Mouse (Mus musculus): ENCODE measurements around the gene Actl7b.

The Actl7b gene

DNA sequence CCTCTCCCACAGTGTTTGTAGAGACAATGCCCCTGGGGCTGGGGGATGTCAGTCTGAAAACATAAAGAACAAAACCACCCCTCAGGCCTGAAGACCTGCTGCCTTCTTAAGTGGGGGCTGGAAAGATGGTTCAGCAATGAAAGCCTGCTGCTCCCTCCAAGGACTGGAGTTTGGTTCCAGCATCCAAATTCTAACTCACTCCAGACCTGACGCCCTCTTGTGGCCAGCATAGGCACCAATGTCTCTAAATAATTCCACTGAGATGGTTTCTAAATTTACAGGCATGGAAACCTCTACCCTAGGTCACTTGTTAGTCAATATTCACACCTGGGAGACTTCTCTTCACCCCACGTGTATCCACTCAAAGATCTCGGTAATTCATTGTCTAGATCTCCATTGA is 19.8 kb downstream of the Actl7b start:
- no peak for TF ChIP-seq GATA4 (IDR thresholded peaks at IDR 0.05; ENCODE audit: insufficient replicate concordance, low read length)

DNA sequence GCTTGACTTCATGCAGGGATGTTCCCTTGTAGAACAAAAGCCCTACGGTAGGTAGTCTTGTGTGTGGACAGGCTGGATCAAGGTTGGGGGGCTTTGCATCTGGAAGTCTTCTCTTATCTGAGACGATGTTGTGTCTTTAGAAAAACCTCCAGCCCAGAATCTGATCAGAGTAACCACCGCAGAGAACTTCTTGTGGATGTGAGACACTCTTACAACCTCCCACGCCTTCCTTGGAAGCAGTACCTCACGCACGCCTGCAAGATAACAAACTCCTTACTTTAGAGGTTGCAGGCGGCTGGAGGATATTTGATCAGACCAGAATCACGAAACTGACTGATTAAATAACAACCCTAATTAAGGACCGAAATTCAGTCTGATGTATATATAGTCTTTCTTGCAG is 20.8 kb downstream of the Actl7b start:
- no peak for TF ChIP-seq GATA4 (IDR thresholded peaks at IDR 0.05; ENCODE audit: insufficient replicate concordance, low read length)

DNA sequence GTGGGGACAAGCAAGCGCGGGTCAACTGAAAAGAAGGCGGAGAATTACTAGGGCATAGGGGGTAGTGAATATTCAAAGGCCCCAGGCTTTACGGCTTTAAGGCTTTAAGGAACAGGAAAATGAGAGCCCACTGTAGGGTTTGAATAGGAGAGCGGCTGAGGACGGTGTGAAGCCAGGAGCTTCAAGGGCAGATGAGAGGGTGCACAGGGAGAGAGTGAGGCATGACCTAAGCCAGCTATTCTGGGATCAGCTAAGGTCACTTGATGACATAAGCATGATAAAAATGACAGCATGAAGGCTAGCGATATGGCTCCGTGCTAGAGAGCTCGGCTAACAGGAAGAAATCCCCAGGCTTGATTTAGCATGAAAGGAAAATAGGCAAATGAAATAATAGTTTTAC is 21.8 kb downstream of the Actl7b start:
- no peak for TF ChIP-seq GATA4 (IDR thresholded peaks at IDR 0.05; ENCODE audit: insufficient replicate concordance, low read length)

DNA sequence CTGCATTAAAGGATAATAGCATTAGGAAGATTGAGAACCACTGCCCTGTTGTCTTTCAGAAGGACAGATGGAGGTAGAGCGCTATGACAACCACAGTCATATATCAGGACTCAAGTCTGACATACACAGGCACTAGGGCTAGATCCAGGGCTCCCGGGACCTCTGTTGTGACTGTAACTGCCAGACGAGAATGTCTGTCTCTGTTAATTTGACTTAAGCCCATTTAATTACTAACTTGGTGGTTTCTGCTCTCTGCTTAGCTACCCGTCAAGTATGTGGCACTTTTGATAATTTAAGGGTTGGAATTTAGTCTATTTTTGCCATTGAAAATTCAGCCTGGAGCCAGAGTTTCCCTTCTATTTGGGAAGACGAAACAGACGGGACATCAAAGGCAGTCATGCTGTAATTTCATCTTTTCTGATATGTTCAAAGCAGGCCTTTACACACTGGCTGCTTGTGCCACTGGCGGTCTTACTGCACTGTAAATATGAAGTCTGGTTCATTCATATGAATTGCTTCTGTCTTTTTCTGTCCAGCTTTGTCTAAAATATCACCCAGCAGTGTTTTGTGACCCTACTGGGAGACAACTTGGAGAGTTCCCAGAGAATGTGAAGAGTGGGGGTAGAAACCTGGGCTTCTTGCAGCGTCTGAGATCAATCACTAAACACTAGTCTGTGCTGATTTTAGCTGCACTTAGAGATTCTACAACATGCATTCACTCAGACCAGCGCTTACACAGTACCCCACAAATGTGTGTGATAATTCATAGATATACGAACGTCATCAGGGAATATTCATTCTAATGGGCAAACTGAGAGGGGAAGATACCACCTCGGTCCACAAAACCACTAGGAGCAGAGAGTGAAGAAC is 22.4 kb downstream of the Actl7b start:
- no peak for TF ChIP-seq GATA4 (IDR thresholded peaks at IDR 0.05; ENCODE audit: insufficient replicate concordance, low read length)

DNA sequence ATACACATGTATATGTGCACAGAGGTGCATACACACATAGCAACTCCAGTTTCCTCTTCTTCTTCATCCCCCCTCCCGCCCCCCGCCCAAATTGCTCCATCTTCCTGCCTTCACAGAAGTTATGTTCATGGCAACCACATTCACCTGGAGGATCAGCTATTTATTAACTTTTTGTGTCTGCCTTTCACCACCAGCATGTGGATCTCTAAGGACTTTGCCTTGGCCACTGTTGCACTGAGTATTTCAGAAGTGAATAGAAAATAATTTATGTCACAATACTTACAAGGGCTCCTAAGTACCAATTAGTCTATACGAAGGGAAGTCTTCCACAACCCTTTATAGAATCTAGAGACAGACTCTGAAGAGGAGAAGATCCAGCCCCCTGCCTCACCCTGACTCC is 23.3 kb downstream of the Actl7b start:
- no peak for TF ChIP-seq GATA4 (IDR thresholded peaks at IDR 0.05; ENCODE audit: insufficient replicate concordance, low read length)

DNA sequence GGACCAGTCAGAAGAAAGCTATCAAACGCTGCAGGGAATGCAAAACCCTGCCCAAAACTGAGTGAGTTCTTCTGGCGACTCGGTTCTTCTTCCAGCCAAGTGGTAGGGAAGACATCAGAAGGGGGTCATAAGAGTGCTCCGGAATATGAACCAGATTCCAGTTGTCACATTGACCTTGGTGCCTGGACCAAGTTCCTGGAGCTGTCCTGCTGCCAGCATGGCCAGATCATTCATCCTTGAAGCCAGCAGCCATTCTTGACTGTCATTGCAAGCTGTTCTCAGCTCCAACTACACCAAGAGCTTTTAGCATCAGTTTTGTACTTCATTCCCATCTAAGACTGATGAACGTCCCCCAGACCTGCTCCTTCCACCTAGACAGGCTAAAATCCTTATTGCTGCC is 24.4 kb downstream of the Actl7b start:
- TF ChIP-seq GATA4 (IDR thresholded peaks at IDR 0.05; ENCODE audit: insufficient replicate concordance, low read length) = no peak

DNA sequence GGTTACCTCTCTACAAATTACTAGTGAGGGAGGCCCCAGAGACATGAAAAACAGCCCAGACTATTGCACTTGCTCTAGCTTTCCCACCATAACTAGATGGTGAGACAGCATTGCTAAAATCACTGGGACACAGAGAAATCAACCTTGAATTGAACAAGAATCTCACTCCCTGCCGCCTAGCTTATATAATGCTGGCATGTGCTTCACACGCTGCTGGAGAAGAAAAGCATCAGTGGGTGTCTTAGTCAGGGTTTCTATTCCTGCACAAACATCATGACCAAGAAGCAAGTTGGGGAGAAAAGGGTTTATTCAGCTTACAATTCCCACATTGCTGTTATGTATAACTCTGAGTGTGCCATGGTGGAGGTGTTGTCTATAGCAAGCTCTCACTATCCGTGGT is 28.1 kb downstream of the Actl7b start:
- TF ChIP-seq GATA4 (IDR thresholded peaks at IDR 0.05; ENCODE audit: insufficient replicate concordance, low read length) = no peak

DNA sequence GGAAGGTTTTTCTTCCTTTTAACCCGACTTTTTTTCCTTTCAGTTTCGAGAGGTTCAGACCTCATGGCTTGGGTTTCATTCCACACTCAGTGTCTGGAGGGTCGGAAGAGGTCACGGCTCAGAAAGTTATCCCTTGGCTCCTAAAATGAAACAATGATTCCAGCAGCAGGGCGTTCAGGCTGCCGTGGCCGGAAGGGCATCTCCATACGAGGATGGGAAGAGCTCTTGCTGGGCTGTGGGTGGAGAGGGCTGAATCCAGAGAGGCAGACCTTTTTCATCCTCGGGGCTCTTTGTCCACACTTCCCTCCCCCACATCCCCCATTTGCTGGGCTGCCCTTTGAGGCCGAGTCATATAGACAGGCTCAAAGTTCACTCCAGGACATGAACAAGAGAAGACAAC is 39.0 kb downstream of the Actl7b start:
- no peak for TF ChIP-seq GATA4 (IDR thresholded peaks at IDR 0.05; ENCODE audit: insufficient replicate concordance, low read length)

DNA sequence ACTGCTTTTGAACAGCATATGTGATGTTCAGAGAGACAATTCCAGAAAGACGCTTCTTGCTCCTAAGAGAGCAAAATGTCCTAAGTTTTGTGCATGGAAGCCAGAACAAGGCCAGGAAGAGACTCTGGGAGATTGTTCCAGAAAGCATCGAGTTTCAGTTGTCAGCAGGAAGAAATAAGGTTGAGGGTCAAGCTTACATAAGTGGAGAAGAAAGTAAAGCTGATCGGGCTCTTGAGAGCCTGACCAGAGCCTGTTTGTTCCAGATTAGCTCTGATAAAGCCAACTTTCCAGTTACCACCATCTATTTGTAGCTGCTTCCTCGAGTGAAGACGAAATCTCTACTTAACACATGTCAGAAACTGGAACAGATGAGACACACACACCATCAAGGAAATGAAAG is 42.6 kb downstream of the Actl7b start:
- no peak for TF ChIP-seq GATA4 (IDR thresholded peaks at IDR 0.05; ENCODE audit: insufficient replicate concordance, low read length)

DNA sequence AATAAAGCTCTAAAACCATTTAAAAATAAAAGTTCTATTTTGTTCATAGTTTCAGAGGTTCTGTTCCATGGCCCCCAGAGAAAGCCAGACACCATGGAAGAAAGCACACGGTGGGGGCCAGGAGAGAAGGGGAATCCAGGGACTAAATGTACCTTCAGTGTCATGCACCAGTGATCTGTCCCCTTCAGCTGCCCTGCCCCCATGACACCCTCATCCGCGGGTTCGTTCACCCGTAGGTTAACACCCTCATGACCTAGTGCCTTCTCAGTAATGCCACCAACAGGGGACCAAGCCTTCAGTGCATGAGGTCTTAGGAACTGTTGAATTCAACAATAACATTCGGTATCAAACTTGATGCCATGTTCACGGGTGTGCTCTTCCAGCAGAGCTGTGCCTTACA is 44.8 kb downstream of the Actl7b start:
- TF ChIP-seq GATA4 (IDR thresholded peaks at IDR 0.05; ENCODE audit: insufficient replicate concordance, low read length) = no peak
